Mouse (Mus musculus) limb, embryonic 15.5 days (tissue): ENCODE measurements around the gene Srsf4. TPM values are rescaled to one million over a fixed set of nuclear protein-coding genes. Genes with fewer than 3 reads are reported as not detected.

Source experiments
- ATAC-seq: fragments of 200-750 bp; cut with Nextera tagmentation; 2 replicates; pipeline ENCODE4 v1.8.0; 2017; ENCODE audit warnings: low read depth, moderate TSS enrichment; ENCODE audit not compliant: insufficient number of reproducible peaks, low FRiP score, low TSS enrichment
- H3K27ac ChIP-seq: fragments of 300-500 bp; sonication (generic); 2 replicates; pipeline ENCODE4 v1.5.1; 2015; ENCODE audit warnings: moderate library complexity, mild to moderate bottlenecking, inconsistent platforms
- H3K27me3 ChIP-seq: fragments of 300-500 bp; sonication (generic); 2 replicates; pipeline ENCODE4 v1.6.1; 2015; ENCODE audit warnings: inconsistent platforms
- H3K36me3 ChIP-seq: fragments of 300-500 bp; sonication (generic); 2 replicates; pipeline ENCODE4 v1.6.1; 2015; ENCODE audit warnings: inconsistent platforms
- H3K4me1 ChIP-seq: fragments of 300-500 bp; sonication (generic); 2 replicates; pipeline ENCODE4 v1.6.1; 2015; ENCODE audit warnings: inconsistent platforms
- H3K4me2 ChIP-seq: fragments of 300-500 bp; sonication (generic); 2 replicates; pipeline ENCODE4 v1.6.1; 2015; ENCODE audit warnings: mild to moderate bottlenecking, inconsistent platforms
- H3K4me3 ChIP-seq: fragments of 300-500 bp; sonication (generic); 2 replicates; pipeline ENCODE4 v1.5.1; 2015; ENCODE audit warnings: mild to moderate bottlenecking, inconsistent platforms
- H3K9ac ChIP-seq: fragments of 300-500 bp; sonication (generic); 2 replicates; pipeline ENCODE4 v1.6.1; 2015; ENCODE audit warnings: inconsistent platforms
- H3K9me3 ChIP-seq: fragments of 300-500 bp; sonication (generic); 2 replicates; pipeline ENCODE4 v1.6.1; 2016; ENCODE audit warnings: inconsistent platforms
- WGBS: fragments of 180-500 bp; shearing (Covaris S2); methylation state at CpG from one replicate; pipeline ENCODE4 v1.1.7; 2015; 5-methylcytosine and 5-hydroxymethylcytosine counted together
- polyA plus RNA-seq: library from polyadenylated mRNA; unstranded; fragments of >200 nt; fragmentation: Nextera tagmentation; extraction: Ambion mirVana; gene quantifications from 2 replicates; pipeline ENCODE4 v1.2.1, GENCODE M21; 2015

Srsf4 gene
- polyA plus RNA-seq, 1 experiment from 2014 or later: 97.7 TPM

GRCm38 (mm10) chr4:131947848-131948247 lies 74.4 kb downstream of the Srsf4 start:
- WGBS: 88% methylated on average over 11 of the region's 11 CpGs
- Histone ChIP-seq H3K9me3 (no peaks in the 10 kb centered on the region), H3K4me3 (no peak overlapping the region), H3K27ac (no peak overlapping the region), H3K4me2 (no peak overlapping the region), H3K4me1 (peaks cover 4% of the 10 kb centered on the region; the same call in 1 of the 2 replicates), H3K36me3 (0 out of 2 replicates have a peak, but pooled peaks cover 5% of the 10 kb centered on the region), H3K27me3 (no peaks in the 10 kb centered on the region), H3K9ac (no peak overlapping the region)
- no peak for ATAC-seq

- no peak overlapping the region for H3K4me2 ChIP-seq
- WGBS: 58% methylated on average over 5 of the region's 5 CpGs
- no peaks in the 10 kb centered on the region for H3K27me3 ChIP-seq
- H3K36me3 ChIP-seq: 0 out of 2 replicates have a peak, but pooled peaks cover 9% of the 10 kb centered on the region
- H3K27ac ChIP-seq: no peak overlapping the region
- H3K9ac ChIP-seq: no peak overlapping the region
- H3K4me1 ChIP-seq: peaks cover 4% of the 10 kb centered on the region; the same call in 1 of the 2 replicates
- no peaks in the 10 kb centered on the region for H3K9me3 ChIP-seq
- no peak overlapping the region for H3K4me3 ChIP-seq
- ATAC-seq: no peak
These were observed 76.5 kb downstream of the Srsf4 start for GRCm38 (mm10) chr4:131949903-131950302.

- Histone ChIP-seq H3K36me3 (0 out of 2 replicates have a peak, but pooled peaks cover 14% of the 10 kb centered on the region), H3K9me3 (no peaks in the 10 kb centered on the region), H3K4me2 (no peak overlapping the region), H3K4me1 (peaks cover under 1% of the 10 kb centered on the region; the same call in 1 of the 2 replicates), H3K4me3 (no peak overlapping the region), H3K9ac (no peak overlapping the region), H3K27me3 (no peaks in the 10 kb centered on the region), H3K27ac (no peak overlapping the region)
- ATAC-seq: no peak
- 85% methylated on average over 8 of the region's 8 CpGs for WGBS
These were observed 77.2 kb downstream of the Srsf4 start for GRCm38 (mm10) chr4:131950657-131951056.

Other genes starting within 250 kb of the Srsf4 start
- gene Ptpru, start 35.3 kb upstream of the Srsf4 start, polyA plus RNA-seq: 9.9 and 14.1 TPM in 2 replicates
- gene Mecr, start 30.1 kb upstream of the Srsf4 start, polyA plus RNA-seq: 44.6 and 48.3 TPM in 2 replicates
- 3.3 and 3.9 TPM in 2 replicates for gene Tmem200b, start 48.2 kb downstream of the Srsf4 start, polyA plus RNA-seq
- 0.10 TPM in 2 replicates for gene Gm10300, start 201.1 kb downstream of the Srsf4 start, polyA plus RNA-seq
- gene Epb41, start 201.7 kb downstream of the Srsf4 start, polyA plus RNA-seq: 57.3 and 59.8 TPM in 2 replicates